Mouse (Mus musculus) CH12.LX (cell line): ENCODE data around the gene Mbtps1. TPM values are rescaled to one million over a fixed set of nuclear protein-coding genes. Genes with fewer than 3 reads are reported as not detected.

Experiments
- DNase-seq: peaks from one replicate; pipeline ENCODE4 v3.0.0-alpha.2; 2013; ENCODE audit errors: extremely low read depth
- H3K27ac ChIP-seq: 2 replicates; pipeline ENCODE4 v1.5.1; 2012; ENCODE audit warnings: low read depth, mild to moderate bottlenecking, control low read depth, moderate library complexity; ENCODE audit not compliant: insufficient read depth
- H3K27me3 ChIP-seq: replicated peaks from 2 replicates; pipeline ENCODE3; 2012; ENCODE audit warnings: inconsistent platforms
- H3K36me3 ChIP-seq, 2 experiments: replicated peaks in 1 of 2; 2 replicates each; pipeline versions ENCODE3 to v1.6.1; 2012; ENCODE audit warnings: inconsistent platforms in 1 of 2, low read length in 1 of 2, mild to moderate bottlenecking in 1 of 2, mixed read lengths in 1 of 2, moderate library complexity in 1 of 2; ENCODE audit not compliant: control insufficient read depth in 1 of 2, insufficient read depth in 1 of 2
- H3K4me1 ChIP-seq, 2 experiments: 2 replicates each; pipeline ENCODE4 v1.6.1; 2012; ENCODE audit warnings: inconsistent platforms in 1 of 2, moderate library complexity in 1 of 2; ENCODE audit not compliant: insufficient read depth in 2 of 2, control insufficient read depth in 1 of 2
- H3K4me2 ChIP-seq: 2 replicates; pipeline ENCODE4 v1.6.1; 2012; ENCODE audit warnings: low read depth, mild to moderate bottlenecking, control low read depth; ENCODE audit not compliant: poor library complexity, insufficient read depth, severe bottlenecking
- H3K4me3 ChIP-seq, 3 experiments: fragments of 150-350 bp in 1 of 3; sonication (generic) in 1 of 3; replicated peaks in 1 of 3; 2 replicates each; pipeline versions ENCODE3 to v1.5.1; 2011 to 2012; ENCODE audit warnings: low read depth in 2 of 3, low read length in 2 of 3, mild to moderate bottlenecking in 2 of 3, moderate library complexity in 2 of 3, control low read depth in 1 of 3, improper control_type of control experiment in 1 of 3, inconsistent platforms in 1 of 3, mixed read lengths in 1 of 3; ENCODE audit not compliant: poor library complexity in 1 of 3
- H3K79me2 ChIP-seq: replicated peaks from 2 replicates; pipeline ENCODE4 v1.6.1; 2012; ENCODE audit warnings: mild to moderate bottlenecking, moderate library complexity; ENCODE audit not compliant: control insufficient read depth, poor library complexity, insufficient read depth, severe bottlenecking; ENCODE audit errors: extremely low read depth
- H3K9ac ChIP-seq: 2 replicates; pipeline ENCODE4 v1.6.1; 2012; ENCODE audit warnings: low read depth, mild to moderate bottlenecking, control low read depth, moderate library complexity; ENCODE audit not compliant: insufficient read depth
- H3K9me3 ChIP-seq: replicated peaks from 2 replicates; pipeline ENCODE3; 2012; ENCODE audit warnings: low read length, inconsistent platforms, mixed read lengths
- CHD1 ChIP-seq: IDR thresholded peaks from 2 replicates; pipeline ENCODE4 v1.6.1; 2012; ENCODE audit warnings: low read depth, low read length, improper control_type of control experiment, inconsistent platforms
- ELF1 ChIP-seq: IDR thresholded peaks from 2 replicates; pipeline ENCODE4 v1.6.1; 2014; ENCODE audit warnings: low read depth, mild to moderate bottlenecking, inconsistent platforms, low read length, improper control_type of control experiment
- JUN ChIP-seq: IDR thresholded peaks from 2 replicates; pipeline ENCODE4 v1.6.1; 2011; ENCODE audit warnings: low read depth, mild to moderate bottlenecking, low read length, improper control_type of control experiment, moderate library complexity; ENCODE audit not compliant: insufficient read depth
- MAFK ChIP-seq: IDR thresholded peaks from 2 replicates; pipeline ENCODE4 v1.6.1; 2011; ENCODE audit warnings: low read length, improper control_type of control experiment; ENCODE audit not compliant: insufficient replicate concordance
- MAX ChIP-seq: IDR thresholded peaks from 2 replicates; pipeline ENCODE4 v1.6.1; 2011; ENCODE audit warnings: low read length, improper control_type of control experiment
- MAZ ChIP-seq: IDR thresholded peaks from 2 replicates; pipeline ENCODE4 v1.6.1; 2012; ENCODE audit warnings: low read depth, mild to moderate bottlenecking, inconsistent platforms, low read length, improper control_type of control experiment, moderate library complexity
- MEF2A ChIP-seq: IDR thresholded peaks from 2 replicates; pipeline ENCODE4 v1.6.1; 2014; ENCODE audit warnings: low read depth, mild to moderate bottlenecking, inconsistent platforms, low read length, improper control_type of control experiment, borderline replicate concordance
- NRF1 ChIP-seq: IDR thresholded peaks from 2 replicates; pipeline ENCODE4 v1.6.1; 2014; ENCODE audit warnings: low read depth, mild to moderate bottlenecking, inconsistent platforms, low read length, improper control_type of control experiment, moderate library complexity
- PAX5 ChIP-seq: IDR thresholded peaks from 2 replicates; pipeline ENCODE4 v1.6.1; 2012; ENCODE audit warnings: low read length, inconsistent platforms, mixed read lengths
- POLR2A ChIP-seq: IDR thresholded peaks from 2 replicates; pipeline ENCODE4 v1.6.1; 2011; ENCODE audit warnings: low read depth, mild to moderate bottlenecking, improper control_type of control experiment, low read length
- TCF12 ChIP-seq: IDR thresholded peaks from 2 replicates; pipeline ENCODE4 v1.6.1; 2014; ENCODE audit warnings: low read depth, mild to moderate bottlenecking, inconsistent platforms, low read length, improper control_type of control experiment
- UBTF ChIP-seq: IDR thresholded peaks from 2 replicates; pipeline ENCODE4 v1.6.1; 2012; ENCODE audit warnings: low read depth, mild to moderate bottlenecking, inconsistent platforms, low read length, improper control_type of control experiment, moderate library complexity
- USF2 ChIP-seq: conservative IDR thresholded peaks from 2 replicates; pipeline ENCODE4 v1.6.1; 2011; ENCODE audit warnings: low read depth, low read length, improper control_type of control experiment
- ZC3H11A ChIP-seq: IDR thresholded peaks from 2 replicates; pipeline ENCODE4 v1.6.1; 2012; ENCODE audit warnings: low read depth, mild to moderate bottlenecking, inconsistent platforms, low read length, improper control_type of control experiment
- ZMIZ1 ChIP-seq: IDR thresholded peaks from 2 replicates; pipeline ENCODE4 v1.6.1; 2012; ENCODE audit warnings: low read depth, mild to moderate bottlenecking, inconsistent platforms, low read length, improper control_type of control experiment
- dilution Hi-C: fragments of 300-500 bp; cut with MboI; formaldehyde crosslinking; loops from 2 replicates; pipeline ENCODE4 v1.14.3; 2020; ENCODE audit warnings: low sequenced_read_pairs; ENCODE audit not compliant: extremely low pct_unique_long_range_greater_than_20kb, extremely low pct_ligation_motif_present
- in situ Hi-C: fragments of 300-500 bp; cut with MboI; formaldehyde crosslinking; loops from 3 replicates; pipeline ENCODE4 v1.14.3; 2019; ENCODE audit warnings: low sequenced_read_pairs, low pct_ligation_motif_present, low pct_unique_long_range_greater_than_20kb, mixed read lengths
- polyA plus RNA-seq: library from polyadenylated mRNA; unstranded; fragments of >175 nt; gene quantifications from 2 replicates; pipeline ENCODE4 v1.2.1, GENCODE M21; 2012; ENCODE audit warnings: low read depth; ENCODE audit not compliant: insufficient read length
- total RNA-seq, 2 experiments: library from RNA; depleted of rRNA; stranded (reverse); fragments of 300-350 nt in 1 of 2; fragments of >200 nt in 1 of 2; gene quantifications; 2 replicates each; pipeline ENCODE4 v1.2.3; 2012 to 2014

Mbtps1 gene
- total and polyA plus RNA-seq, 3 experiments: 32.6 to 41.1 (median 40.7) TPM

- Histone ChIP-seq H3K4me2 (peak overlapping the region; percentile 69), H3K9ac (peak overlapping the region; percentile 79), H3K27ac (no peak overlapping the region), H3K27me3 (no peaks in the 10 kb centered on the region), H3K4me3 (peak overlapping the region in 1 of 3 experiments; percentile 76), H3K79me2 (peaks cover 38% of the 10 kb centered on the region), H3K36me3 (peaks cover 17 to 47% of the 10 kb centered on the region in 2 experiments), H3K9me3 (no peaks in the 10 kb centered on the region), H3K4me1 (peaks cover 3 to 37% of the 10 kb centered on the region in 2 experiments; a peak in 3 of 4 replicates)
- TF ChIP-seq ZC3H11A (no peak), TCF12 (no peak), MEF2A (no peak), PAX5 (no peak), ZMIZ1 (no peak), USF2 (no peak), MAZ (no peak), MAFK (no peak), POLR2A (no peak), ELF1 (no peak)
- DNase-seq: no peak
- dilution Hi-C loops (no loop called here), in situ Hi-C loops (loop anchor here (5.0 kb wide), 1 partner anchor 43 kb away; no protein-coding TSS in a partner anchor)
Measured at GRCm38 (mm10) chr8:119559402-119559720, 826 bp upstream of the Mbtps1 start.

GRCm38 (mm10) chr8:119557821-119558602, 523 bp downstream of the Mbtps1 start:
- DNase-seq: peak; percentile 70
- in situ Hi-C loops (loop anchor here (5.0 kb wide), 1 partner anchor 44 kb away; no protein-coding TSS in a partner anchor), dilution Hi-C loops (no loop called here)
- no peaks in the 10 kb centered on the region for H3K27me3 ChIP-seq
- TF ChIP-seq MAFK (no peak), NRF1 (peak; percentile 98), TCF12 (peak; percentile 43), USF2 (no peak), UBTF (peak; percentile 76; the same call in 1 of the 2 replicates), MAX (0 out of 2 replicates have a peak, but pooled peaks have one; percentile 1), JUN (no peak), CHD1 (no peak)
- peak overlapping the region; percentile 70 for H3K27ac ChIP-seq
- peaks cover 50% of the 10 kb centered on the region for H3K79me2 ChIP-seq
- peak overlapping the region; percentile 99 for H3K9ac ChIP-seq
- H3K4me3 ChIP-seq: peak overlapping the region; percentile 76 to 96 (median 91)
- H3K4me2 ChIP-seq: peak overlapping the region; percentile 95
- no peaks in the 10 kb centered on the region for H3K9me3 ChIP-seq
- peaks cover 3 to 43% of the 10 kb centered on the region in 2 experiments; a peak in 3 of 4 replicates for H3K4me1 ChIP-seq
- peaks cover 9 to 44% of the 10 kb centered on the region in 2 experiments for H3K36me3 ChIP-seq
